Mouse (Mus musculus) spleen, embryonic (tissue): ENCODE data around the gene Acat2.
"Not testable (repeated sequence)": the region's sequence is repeated elsewhere in the genome, so short reads cannot be mapped to it uniquely, and the experiment has no call there.

ENCODE experiments used
- CTCF ChIA-PET: fragments of 350-600 bp; sonication (Branson Sonifier 250); formaldehyde crosslinking; loops from one replicate; lab custom pipeline; 2022; lab: Charles Lee

The Acat2 gene

GRCm38 (mm10) chr17:12960331-12960873 lies at the start of gene Acat2:
Acat2 (minus strand) TSS chr17:12960747.
- CTCF ChIA-PET: interaction anchor here (0.6 kb wide), 1 partner anchor 25 kb away, joined by 10 read pairs; no protein-coding TSS in a partner anchor

- CTCF ChIA-PET: interaction anchor here (0.6 kb wide), 1 partner anchor 28 kb away, joined by 6 read pairs; no protein-coding TSS in a partner anchor
Observed at GRCm38 (mm10) chr17:13009887-13010286, 49.3 kb upstream of the Acat2 start.

GRCm38 (mm10) chr17:13008528-13008927 lies 48.0 kb upstream of the Acat2 start:
- CTCF ChIA-PET: interaction anchor here (0.5 to 1.1 kb wide), 2 partner anchors 11 to 636 kb away, joined by 5 read pairs; no protein-coding TSS in a partner anchor

GRCm38 (mm10) chr17:13007730-13008425 lies 47.3 kb upstream of the Acat2 start:
- CTCF ChIA-PET: interaction anchor here (0.5 to 0.7 kb wide), 2 partner anchors 11 to 635 kb away, joined by 3 to 5 read pairs; no protein-coding TSS in a partner anchor

GRCm38 (mm10) chr17:13006984-13007383 lies 46.4 kb upstream of the Acat2 start:
- CTCF ChIA-PET: interaction anchor here (0.7 kb wide), 1 partner anchor 15 kb away, joined by 3 read pairs; no protein-coding TSS in a partner anchor

- CTCF ChIA-PET: interaction anchor here (0.7 kb wide), 1 partner anchor 15 kb away, joined by 3 read pairs; no protein-coding TSS in a partner anchor
Observed at GRCm38 (mm10) chr17:13006546-13006945, 46.0 kb upstream of the Acat2 start, which contains the start of gene Sod2. Sod2 (plus strand) TSS chr17:13006846.

- CTCF ChIA-PET: not testable (repeated sequence)
Observed at GRCm38 (mm10) chr17:13004436-13004835, 43.9 kb upstream of the Acat2 start.

GRCm38 (mm10) chr17:13002243-13002642 lies 41.7 kb upstream of the Acat2 start:
- CTCF ChIA-PET: not testable (repeated sequence)

- CTCF ChIA-PET: no interaction called here
Observed at GRCm38 (mm10) chr17:12999069-12999468, 38.5 kb upstream of the Acat2 start.

- CTCF ChIA-PET: interaction anchor here (1.0 kb wide), 1 partner anchor 11 kb away, joined by 5 read pairs; no protein-coding TSS in a partner anchor
Observed at GRCm38 (mm10) chr17:12997890-12998289, 37.3 kb upstream of the Acat2 start.

- CTCF ChIA-PET: interaction anchor here (0.9 to 1.5 kb wide), 2 partner anchors 11 to 13 kb away, joined by 3 read pairs; no protein-coding TSS in a partner anchor
Observed at GRCm38 (mm10) chr17:12996345-12996744, 35.8 kb upstream of the Acat2 start.

- CTCF ChIA-PET: no interaction called here
Observed at GRCm38 (mm10) chr17:12994069-12994468, 33.5 kb upstream of the Acat2 start, which contains the start of gene Wtap. Wtap (minus strand) TSS chr17:12994169.

GRCm38 (mm10) chr17:12992470-12992991 lies 32.0 kb upstream of the Acat2 start:
- CTCF ChIA-PET: interaction anchor here (1.0 kb wide), 1 partner anchor 9 kb away, joined by 3 read pairs; no protein-coding TSS in a partner anchor

GRCm38 (mm10) chr17:12991635-12992358 lies 31.2 kb upstream of the Acat2 start:
- CTCF ChIA-PET: interaction anchor here (0.6 to 1.0 kb wide), 2 partner anchors 9 to 15 kb away, joined by 3 read pairs; partner anchors contain the start of gene Sod2

GRCm38 (mm10) chr17:12991194-12991634 lies 30.7 kb upstream of the Acat2 start:
- CTCF ChIA-PET: interaction anchor here (0.6 kb wide), 1 partner anchor 16 kb away, joined by 3 read pairs; the partner anchor contains the start of gene Sod2

- CTCF ChIA-PET: no interaction called here
Observed at GRCm38 (mm10) chr17:12990567-12991145, 30.1 kb upstream of the Acat2 start.

- CTCF ChIA-PET: interaction anchor here (0.6 kb wide), 1 partner anchor 67 kb away, joined by 3 read pairs; no protein-coding TSS in a partner anchor
Observed at GRCm38 (mm10) chr17:12988096-12988495, 27.5 kb upstream of the Acat2 start.

GRCm38 (mm10) chr17:12983988-12984387 lies 23.4 kb upstream of the Acat2 start:
- CTCF ChIA-PET: no interaction called here

GRCm38 (mm10) chr17:12978546-12978945 lies 18.0 kb upstream of the Acat2 start:
- CTCF ChIA-PET: no interaction called here

GRCm38 (mm10) chr17:12973851-12974250 lies 13.3 kb upstream of the Acat2 start:
- CTCF ChIA-PET: no interaction called here

- CTCF ChIA-PET: no interaction called here
Observed at GRCm38 (mm10) chr17:12967173-12967572, 6.6 kb upstream of the Acat2 start.
